Mouse (Mus musculus) liver, embryonic 12.5 days (tissue): Measurements from ENCODE around the gene Galnt14. TPM values are rescaled to one million over a fixed set of nuclear protein-coding genes. Genes with fewer than 3 reads are reported as not detected.

Experiments
- ATAC-seq: fragments of 200-750 bp; cut with Nextera tagmentation; 2 replicates; pipeline ENCODE4 v1.8.0; 2017; ENCODE audit warnings: moderate number of reproducible peaks, mild to moderate bottlenecking, moderate library complexity
- H3K27ac ChIP-seq: fragments of 300-500 bp; sonication (generic); 2 replicates; pipeline ENCODE4 v1.5.1; 2016; ENCODE audit warnings: mild to moderate bottlenecking
- H3K27me3 ChIP-seq: fragments of 300-500 bp; sonication (generic); replicated peaks from 2 replicates; pipeline ENCODE4 v1.6.1; 2016; ENCODE audit warnings: mild to moderate bottlenecking, moderate library complexity
- H3K36me3 ChIP-seq: fragments of 300-500 bp; sonication (generic); 2 replicates; pipeline ENCODE4 v1.6.1; 2016; ENCODE audit warnings: mild to moderate bottlenecking, moderate library complexity
- H3K4me1 ChIP-seq: fragments of 300-500 bp; sonication (generic); 2 replicates; pipeline ENCODE4 v1.6.1; 2016
- H3K4me2 ChIP-seq: fragments of 300-500 bp; sonication (generic); 2 replicates; pipeline ENCODE4 v1.6.1; 2016; ENCODE audit warnings: mild to moderate bottlenecking, moderate library complexity
- H3K4me3 ChIP-seq: fragments of 300-500 bp; sonication (generic); 2 replicates; pipeline ENCODE4 v1.5.1; 2016; ENCODE audit warnings: mild to moderate bottlenecking, moderate library complexity
- H3K9ac ChIP-seq: fragments of 300-500 bp; sonication (generic); 2 replicates; pipeline ENCODE4 v1.6.1; 2016; ENCODE audit warnings: mild to moderate bottlenecking, moderate library complexity
- H3K9me3 ChIP-seq: fragments of 300-500 bp; sonication (generic); replicated peaks from 2 replicates; pipeline ENCODE4 v1.6.1; 2016; ENCODE audit warnings: mild to moderate bottlenecking, moderate library complexity
- WGBS: fragments of 180-500 bp; shearing (Covaris S2); methylation state at CpG from one replicate; pipeline ENCODE4 v1.1.7; 2016; ENCODE audit not compliant: insufficient replicate concordance; 5-methylcytosine and 5-hydroxymethylcytosine counted together
- polyA plus RNA-seq: library from polyadenylated mRNA; unstranded; fragments of >200 nt; fragmentation: Nextera tagmentation; extraction: Ambion mirVana; gene quantifications from 2 replicates; pipeline ENCODE4 v1.2.1, GENCODE M21; 2016

Galnt14 gene
- polyA plus RNA-seq, 1 experiment from 2014 or later, result 0.23 TPM

- Histone ChIP-seq H3K4me2 (no peak overlapping the region), H3K4me3 (no peak overlapping the region), H3K36me3 (no peaks in the 10 kb centered on the region), H3K9ac (no peak overlapping the region), H3K27me3 (no peaks in the 10 kb centered on the region), H3K9me3 (no peaks in the 10 kb centered on the region), H3K27ac (no peak overlapping the region), H3K4me1 (no peaks in the 10 kb centered on the region)
- 50% methylated on average over 7 of the region's 7 CpGs for WGBS
- ATAC-seq, result no peak
These were observed 235.9 kb downstream of the Galnt14 start for GRCm38 (mm10) chr17:73474371-73474770.

GRCm38 (mm10) chr17:73473012-73473411 lies 237.2 kb downstream of the Galnt14 start:
- 56% methylated on average over 3 of the region's 3 CpGs for WGBS
- Histone ChIP-seq H3K27ac (no peak overlapping the region), H3K4me3 (no peak overlapping the region), H3K27me3 (no peaks in the 10 kb centered on the region), H3K4me1 (no peaks in the 10 kb centered on the region), H3K36me3 (no peaks in the 10 kb centered on the region), H3K9ac (no peak overlapping the region), H3K9me3 (no peaks in the 10 kb centered on the region), H3K4me2 (no peak overlapping the region)
- ATAC-seq, result no peak

DNA sequence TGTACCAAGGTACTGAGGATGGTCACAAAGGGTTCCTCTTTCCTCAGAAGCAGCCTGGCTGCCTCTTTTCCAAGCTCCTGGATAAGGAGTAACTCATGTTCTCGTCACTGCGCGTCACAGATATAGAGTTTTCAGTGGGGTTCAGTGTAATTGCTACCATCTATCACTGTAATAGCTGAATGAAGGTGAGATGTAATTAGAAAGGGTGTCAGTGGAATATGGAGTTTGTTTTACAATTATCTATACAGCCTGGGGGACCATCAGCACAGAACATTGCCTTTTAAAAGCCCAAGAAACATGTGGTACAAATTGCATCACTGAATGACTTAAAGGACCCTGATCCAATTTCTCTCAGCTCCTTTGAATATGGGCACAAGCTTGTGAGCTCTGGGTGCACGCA lies 249.4 kb downstream of the Galnt14 start:
- H3K9ac ChIP-seq, result no peak overlapping the region
- ATAC-seq, result no peak
- no peak overlapping the region for H3K4me2 ChIP-seq
- no peaks in the 10 kb centered on the region for H3K4me1 ChIP-seq
- no peak overlapping the region for H3K27ac ChIP-seq
- no peaks in the 10 kb centered on the region for H3K9me3 ChIP-seq
- no peaks in the 10 kb centered on the region for H3K36me3 ChIP-seq
- 70% methylated on average over 4 of the region's 4 CpGs for WGBS
- H3K27me3 ChIP-seq, result no peaks in the 10 kb centered on the region
- H3K4me3 ChIP-seq, result no peak overlapping the region

DNA sequence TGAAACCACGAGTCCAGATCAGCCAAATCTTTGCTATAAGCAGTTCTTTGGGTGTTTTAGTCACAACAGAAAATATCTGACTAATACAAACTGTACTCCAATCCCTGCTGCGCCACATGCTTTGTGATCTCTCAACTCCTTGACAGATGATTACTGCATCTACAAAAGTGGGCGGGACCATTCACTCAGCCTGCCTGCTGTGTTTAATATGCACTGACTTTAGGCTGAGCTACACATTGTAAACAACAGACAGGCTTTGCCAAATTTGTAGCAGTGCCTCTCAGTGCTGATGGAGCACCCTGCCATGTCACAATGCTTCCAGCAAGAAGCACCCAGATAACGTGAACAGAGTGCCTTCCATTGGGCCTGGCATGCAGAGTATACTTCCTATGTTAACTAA lies 251.5 kb downstream of the Galnt14 start:
- Histone ChIP-seq H3K4me3 (no peak overlapping the region), H3K4me1 (no peaks in the 10 kb centered on the region), H3K9me3 (no peaks in the 10 kb centered on the region), H3K27me3 (no peaks in the 10 kb centered on the region), H3K9ac (no peak overlapping the region), H3K36me3 (no peaks in the 10 kb centered on the region), H3K27ac (no peak overlapping the region), H3K4me2 (no peak overlapping the region)
- ATAC-seq, result no peak
- 57% methylated on average over 4 of the region's 4 CpGs for WGBS

- Histone ChIP-seq H3K4me3 (no peak overlapping the region), H3K9me3 (no peaks in the 10 kb centered on the region), H3K27ac (no peak overlapping the region), H3K4me2 (no peak overlapping the region), H3K9ac (no peak overlapping the region), H3K36me3 (no peaks in the 10 kb centered on the region), H3K27me3 (no peaks in the 10 kb centered on the region), H3K4me1 (no peaks in the 10 kb centered on the region)
- ATAC-seq, result no peak
- 49% methylated on average over 2 of the region's 2 CpGs for WGBS
These were observed 253.7 kb downstream of the Galnt14 start for GRCm38 (mm10) chr17:73456551-73456950.

GRCm38 (mm10) chr17:73453646-73454045 lies 256.6 kb downstream of the Galnt14 start:
- Histone ChIP-seq H3K4me3 (no peak overlapping the region), H3K27me3 (no peaks in the 10 kb centered on the region), H3K36me3 (no peaks in the 10 kb centered on the region), H3K9me3 (no peaks in the 10 kb centered on the region), H3K9ac (no peak overlapping the region), H3K4me1 (no peaks in the 10 kb centered on the region), H3K27ac (no peak overlapping the region), H3K4me2 (no peak overlapping the region)
- WGBS, result 58% methylated on average over 3 of the region's 3 CpGs
- no peak for ATAC-seq

- no peak overlapping the region for H3K9ac ChIP-seq
- no peak overlapping the region for H3K27ac ChIP-seq
- no peaks in the 10 kb centered on the region for H3K36me3 ChIP-seq
- H3K4me1 ChIP-seq, result no peaks in the 10 kb centered on the region
- no peaks in the 10 kb centered on the region for H3K27me3 ChIP-seq
- no peaks in the 10 kb centered on the region for H3K9me3 ChIP-seq
- no peak overlapping the region for H3K4me2 ChIP-seq
- H3K4me3 ChIP-seq, result no peak overlapping the region
- 68% methylated on average over 4 of the region's 4 CpGs for WGBS
- ATAC-seq, result no peak
These were observed 258.0 kb downstream of the Galnt14 start for GRCm38 (mm10) chr17:73452151-73452760.

- no peaks in the 10 kb centered on the region for H3K9me3 ChIP-seq
- H3K36me3 ChIP-seq, result no peaks in the 10 kb centered on the region
- H3K4me3 ChIP-seq, result no peak overlapping the region
- H3K4me2 ChIP-seq, result no peak overlapping the region
- H3K4me1 ChIP-seq, result no peaks in the 10 kb centered on the region
- no peaks in the 10 kb centered on the region for H3K27me3 ChIP-seq
- ATAC-seq, result no peak
- no peak overlapping the region for H3K9ac ChIP-seq
- no peak overlapping the region for H3K27ac ChIP-seq
These were observed 261.1 kb downstream of the Galnt14 start for GRCm38 (mm10) chr17:73449104-73449503.

Other genes with a start within 250 kb of the Galnt14 start
- 29.8 and 30.3 TPM in 2 replicates for gene Ehd3, start 93.7 kb upstream of the Galnt14 start, polyA plus RNA-seq
- 0.35 and 0.56 TPM in 2 replicates for gene Xdh, start 239.7 kb upstream of the Galnt14 start, polyA plus RNA-seq